Mouse (Mus musculus) liver, embryonic 14.5 days (tissue): Measurements from ENCODE around the gene Rhobtb1. TPM values are rescaled to one million over a fixed set of nuclear protein-coding genes. Genes with fewer than 3 reads are reported as not detected.

Experiments used
- ATAC-seq: fragments of 200-750 bp; cut with Nextera tagmentation; 2 replicates; pipeline ENCODE4 v1.8.0; 2017; ENCODE audit warnings: moderate number of reproducible peaks, mild to moderate bottlenecking, moderate library complexity; ENCODE audit not compliant: insufficient read depth
- DNase-seq, 3 experiments: peaks; one replicate each; pipeline ENCODE4 v3.0.0-alpha.2; 2012 to 2013; ENCODE audit warnings: low read depth in 3 of 3, low spot score in 3 of 3
- H3K27ac ChIP-seq: fragments of 300-500 bp; sonication (generic); 2 replicates; pipeline ENCODE4 v1.5.1; 2014; ENCODE audit warnings: moderate library complexity, mild to moderate bottlenecking, control low read depth, inconsistent platforms
- H3K27me3 ChIP-seq: fragments of 300-500 bp; sonication (generic); 2 replicates; pipeline ENCODE4 v1.6.1; 2014; ENCODE audit warnings: mild to moderate bottlenecking, low read length, moderate library complexity; ENCODE audit not compliant: control insufficient read depth, insufficient read depth
- H3K36me3 ChIP-seq: fragments of 300-500 bp; sonication (generic); replicated peaks from 2 replicates; pipeline ENCODE4 v1.6.1; 2014; ENCODE audit warnings: low read depth; ENCODE audit not compliant: control insufficient read depth, insufficient read depth
- H3K4me1 ChIP-seq, 2 experiments: fragments of 200-500 bp in 1 of 2; fragments of 300-500 bp in 1 of 2; sonication (generic) in 1 of 2; replicated peaks; 2 replicates each; pipeline ENCODE4 v1.6.1; 2012 to 2014; ENCODE audit warnings: antibody characterized with exemption in 1 of 2, inconsistent platforms in 1 of 2, low read length in 1 of 2; ENCODE audit not compliant: control insufficient read depth in 2 of 2, insufficient read depth in 2 of 2
- H3K4me2 ChIP-seq: fragments of 300-500 bp; sonication (generic); 2 replicates; pipeline ENCODE4 v1.6.1; 2014; ENCODE audit warnings: low read depth, mild to moderate bottlenecking, control low read depth, moderate library complexity
- H3K4me3 ChIP-seq, 2 experiments: fragments of 200-500 bp in 1 of 2; fragments of 300-500 bp in 1 of 2; sonication (generic) in 1 of 2; 2 replicates each; pipeline ENCODE4 v1.5.1; 2012 to 2014; ENCODE audit warnings: low read depth in 2 of 2, low read length in 2 of 2, mild to moderate bottlenecking in 2 of 2, control low read depth in 1 of 2, inconsistent platforms in 1 of 2, moderate library complexity in 1 of 2; ENCODE audit not compliant: insufficient read depth in 1 of 2
- H3K9ac ChIP-seq: fragments of 300-500 bp; sonication (generic); replicated peaks from 2 replicates; pipeline ENCODE4 v1.6.1; 2014; ENCODE audit warnings: mild to moderate bottlenecking, control low read depth, moderate library complexity
- H3K9me3 ChIP-seq: fragments of 300-500 bp; sonication (generic); 2 replicates; pipeline ENCODE4 v1.6.1; 2016; ENCODE audit warnings: low read length, mixed read lengths; ENCODE audit not compliant: control insufficient read depth
- CTCF ChIP-seq: IDR thresholded peaks from 2 replicates; pipeline ENCODE4 v1.5.1; 2016; ENCODE audit warnings: antibody characterized with exemption, low read depth, control low read depth
- EP300 ChIP-seq: IDR thresholded peaks from 2 replicates; pipeline ENCODE4 v1.6.1; 2016; ENCODE audit warnings: antibody characterized with exemption, low read depth
- WGBS: fragments of 180-500 bp; shearing (Covaris S2); extraction: QIAGEN DNeasy Blood & Tissue Kit; methylation state at CpG from one replicate; pipeline ENCODE4 v1.1.7; 2014; ENCODE audit not compliant: insufficient replicate concordance; 5-methylcytosine and 5-hydroxymethylcytosine counted together
- polyA plus RNA-seq, 2 experiments: library from polyadenylated mRNA; depleted of rRNA in 1 of 2; stranded (reverse) in 1 of 2; unstranded in 1 of 2; fragments of >200 nt; fragmentation: Nextera tagmentation in 1 of 2; extraction: Ambion mirVana in 1 of 2; gene quantifications; 2 replicates each; pipeline versions ENCODE4 v1.2.1 to v1.2.3; 2012 to 2014

Rhobtb1 gene
- polyA plus RNA-seq, 2 experiments = 2.5 to 7.1 TPM

DNA sequence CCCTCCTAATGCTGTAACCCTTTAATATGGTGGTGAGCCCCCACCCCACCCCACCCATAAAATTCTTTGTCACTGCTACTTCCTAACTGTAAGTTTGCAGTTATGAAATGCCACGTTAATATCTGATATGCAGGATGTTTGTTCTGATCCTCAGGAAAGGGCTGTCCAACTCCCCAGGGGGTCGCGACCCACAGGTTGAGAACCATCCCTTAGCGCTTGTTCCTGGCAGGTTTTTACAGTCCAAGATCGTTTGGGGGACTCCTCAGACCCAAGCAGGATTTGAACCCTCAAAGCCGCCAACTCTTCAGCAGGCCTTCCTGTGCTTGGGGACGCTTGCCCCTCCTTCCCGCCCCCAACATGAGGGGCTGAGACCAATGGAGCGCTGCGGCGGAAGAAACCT, 185.0 kb downstream of the Rhobtb1 start:
- DNase-seq = no peak
- Histone ChIP-seq H3K9me3 (no peaks in the 10 kb centered on the region), H3K9ac (no peak overlapping the region), H3K27ac (no peak overlapping the region), H3K4me2 (no peak overlapping the region), H3K4me3 (no peak overlapping the region), H3K4me1 (no peaks in the 10 kb centered on the region), H3K36me3 (peaks cover 74% of the 10 kb centered on the region), H3K27me3 (no peaks in the 10 kb centered on the region)
- 87% methylated on average over 11 of the region's 11 CpGs for WGBS
- no peak for TF ChIP-seq CTCF
- no peak for TF ChIP-seq EP300
- ATAC-seq = no peak

DNA sequence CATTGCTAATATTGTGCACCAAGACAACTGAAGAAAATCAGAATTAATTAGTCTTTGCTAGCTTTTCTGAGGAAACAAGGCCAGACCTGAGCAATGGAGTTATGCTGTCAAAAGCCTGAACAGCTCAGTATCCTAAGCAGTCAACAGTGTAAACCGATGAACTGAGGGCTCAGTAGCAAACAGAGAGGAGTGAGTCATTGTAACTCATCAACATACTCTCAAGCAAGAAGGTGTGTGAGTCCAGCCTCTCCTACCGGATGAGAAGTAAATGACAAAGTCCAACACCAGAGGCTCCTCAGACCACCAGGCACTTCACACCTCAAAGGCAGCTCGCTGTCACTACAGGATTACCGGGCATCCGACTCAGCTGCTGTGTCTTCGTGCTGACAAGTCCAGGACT, 188.8 kb downstream of the Rhobtb1 start:
- ATAC-seq (no peak), DNase-seq (no peak)
- Histone ChIP-seq H3K9ac (no peak overlapping the region), H3K4me1 (0 out of 4 replicates have a peak, but pooled peaks cover 0 to 3% of the 10 kb centered on the region in 2 experiments), H3K27me3 (no peaks in the 10 kb centered on the region), H3K27ac (no peak overlapping the region), H3K4me3 (no peak overlapping the region), H3K4me2 (no peak overlapping the region), H3K9me3 (no peaks in the 10 kb centered on the region), H3K36me3 (peaks cover 100% of the 10 kb centered on the region)
- no peak for TF ChIP-seq EP300
- no peak for TF ChIP-seq CTCF
- WGBS = 93% methylated on average over 6 of the region's 6 CpGs

Other genes starting within 250 kb of the Rhobtb1 start
- gene A930033H14Rik, start 61.7 kb downstream of the Rhobtb1 start, polyA plus RNA-seq (2012; rRNA removed) = 0.32 and 0.51 TPM in 2 replicates
- gene A930033H14Rik, start 61.7 kb downstream of the Rhobtb1 start, polyA plus RNA-seq (2014; fragmentation: Nextera tagmentation; extraction: Ambion mirVana) = 0.18 and 0.19 TPM in 2 replicates
- 140 and 273 TPM in 2 replicates for gene Cdk1, start 201.5 kb downstream of the Rhobtb1 start, polyA plus RNA-seq (2012; rRNA removed)
- gene Cdk1, start 201.5 kb downstream of the Rhobtb1 start, polyA plus RNA-seq (2014; fragmentation: Nextera tagmentation; extraction: Ambion mirVana) = 353 and 360 TPM in 2 replicates
- 2.0 and 3.1 TPM in 2 replicates for gene Ank3, start 247.3 kb downstream of the Rhobtb1 start, polyA plus RNA-seq (2012; rRNA removed)
- gene Ank3, start 247.3 kb downstream of the Rhobtb1 start, polyA plus RNA-seq (2014; fragmentation: Nextera tagmentation; extraction: Ambion mirVana) = 5.3 and 5.7 TPM in 2 replicates